Mouse (Mus musculus) frontal cortex, adult 2 months (tissue): ENCODE measurements around the gene Arid5b. TPM values are rescaled to one million over a fixed set of nuclear protein-coding genes. Genes with fewer than 3 reads are reported as not detected.

Experiments
- DNase-seq, 2 experiments: peaks; one replicate each; pipeline ENCODE4 v3.0.0; 2022; ENCODE audit warnings: low spot score in 1 of 2; ENCODE audit errors: extremely low spot score in 1 of 2
- polyA plus RNA-seq: library from polyadenylated mRNA; depleted of rRNA; stranded (reverse); fragments of >200 nt; gene quantifications from 2 replicates; pipeline ENCODE4 v1.2.3, GENCODE M21; 2012

The Arid5b gene
- polyA plus RNA-seq, 1 experiment: 9.1 TPM

GRCm38 (mm10) chr10:68203860-68204259 is 74.7 kb downstream of the Arid5b start:
- DNase-seq: no peak

GRCm38 (mm10) chr10:68203322-68203721 is 75.2 kb downstream of the Arid5b start:
- no peak for DNase-seq

- DNase-seq: no peak
Measured at GRCm38 (mm10) chr10:68199440-68199839, 79.1 kb downstream of the Arid5b start.

DNA sequence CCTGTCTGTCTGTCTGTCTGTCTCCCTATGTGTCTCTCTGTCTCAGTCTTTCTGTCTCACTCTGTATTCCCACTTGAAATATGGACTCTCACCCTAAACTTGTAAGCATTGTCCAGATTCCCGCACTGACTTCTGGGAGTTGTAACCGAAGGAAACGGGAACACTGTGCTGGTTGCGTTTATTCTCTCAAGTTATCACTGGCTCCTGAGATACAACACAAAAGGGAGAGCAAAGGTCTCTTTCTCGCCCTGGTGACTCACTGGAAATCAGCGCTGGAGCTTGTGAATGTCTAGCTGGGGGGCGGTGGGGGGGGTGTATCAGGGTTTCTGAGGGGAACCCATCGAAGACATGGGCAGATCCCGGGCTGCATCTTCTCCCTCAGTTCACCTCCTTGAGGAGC is 82.2 kb downstream of the Arid5b start:
- DNase-seq: no peak

- DNase-seq: peak in 1 of 2 experiments; percentile 29
Measured at GRCm38 (mm10) chr10:68193561-68193960, 85.0 kb downstream of the Arid5b start.

GRCm38 (mm10) chr10:68192824-68193255 is 85.7 kb downstream of the Arid5b start:
- DNase-seq: no peak

- DNase-seq: peak in 1 of 2 experiments; percentile 49
Measured at GRCm38 (mm10) chr10:68191691-68192380, 86.7 kb downstream of the Arid5b start.

DNA sequence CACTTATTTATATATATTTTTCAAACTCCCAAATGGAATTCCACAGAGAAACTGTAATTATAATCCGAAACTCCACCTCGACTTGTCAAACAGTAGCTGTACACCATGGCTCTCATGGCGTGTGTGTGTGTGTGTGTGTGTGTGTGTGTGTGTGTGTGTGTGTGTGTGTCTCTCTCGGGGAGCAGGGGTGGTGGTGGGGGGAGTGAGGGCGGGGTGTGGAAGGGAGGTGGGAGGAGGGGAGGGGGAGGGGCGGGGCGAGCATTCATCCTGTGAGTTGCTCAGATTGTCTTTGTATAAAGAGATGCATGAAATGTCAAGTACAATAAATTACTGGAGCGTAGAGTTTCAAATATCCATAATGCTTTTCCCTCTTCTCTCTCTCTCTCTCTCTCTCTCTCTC is 87.4 kb downstream of the Arid5b start:
- no peak for DNase-seq

DNA sequence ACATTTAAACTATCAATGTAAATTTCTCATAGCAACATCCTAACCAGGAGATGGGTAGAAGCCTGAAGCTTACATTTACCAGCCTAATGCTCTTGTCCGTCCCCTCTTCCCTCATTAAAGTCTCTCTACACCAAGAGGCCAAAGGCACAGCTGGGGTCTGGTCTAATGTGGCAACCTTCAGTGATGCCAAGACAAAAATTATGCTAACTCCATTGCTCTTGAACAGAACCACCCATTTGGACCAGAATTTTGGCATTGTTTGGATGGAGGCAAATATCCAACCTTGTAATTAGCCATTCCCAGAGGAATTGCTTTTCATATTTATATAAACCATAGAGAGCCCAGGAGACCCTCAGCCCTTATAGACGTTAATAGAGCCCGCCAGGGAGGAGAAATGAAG is 88.7 kb downstream of the Arid5b start:
- DNase-seq: no peak

- no peak for DNase-seq
Measured at GRCm38 (mm10) chr10:68183096-68183495, 95.4 kb downstream of the Arid5b start.

DNA sequence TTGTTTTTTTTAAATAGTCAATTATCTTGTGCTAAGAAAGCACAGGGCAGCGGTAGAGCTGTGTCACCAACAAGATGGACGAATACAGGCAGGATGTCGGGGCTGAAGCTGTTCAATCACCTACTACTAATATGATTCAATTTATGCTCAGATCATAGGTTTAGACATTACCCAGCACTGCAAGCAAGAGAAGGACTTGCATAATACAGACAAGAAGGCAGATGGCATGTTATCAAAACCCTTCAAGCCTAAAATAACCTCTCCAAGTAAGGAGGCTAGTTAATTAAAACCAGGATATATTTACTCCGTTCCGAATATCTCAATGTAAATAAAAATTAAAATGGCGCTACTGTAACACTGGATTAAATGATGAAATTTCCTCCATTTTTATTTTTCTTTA is 96.3 kb downstream of the Arid5b start:
- no peak for DNase-seq

DNA sequence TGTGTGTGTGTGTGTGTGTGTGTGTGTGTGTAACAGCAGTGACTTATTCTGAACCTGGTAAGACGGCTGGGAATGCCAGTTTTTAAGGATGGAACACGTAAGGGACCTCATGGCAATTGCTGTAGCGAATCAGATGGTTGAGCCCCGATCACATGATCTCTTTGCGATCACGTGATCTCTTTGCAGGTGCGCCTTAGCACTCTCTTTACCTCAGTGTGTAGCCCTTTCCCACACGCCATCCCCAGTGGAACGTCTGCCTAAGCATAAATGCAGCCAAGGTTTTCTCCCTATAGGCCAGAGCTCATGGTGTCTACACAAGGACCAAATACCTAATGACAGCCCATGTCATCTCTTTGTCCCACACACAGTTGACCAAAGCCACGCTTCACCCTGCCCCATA is 97.4 kb downstream of the Arid5b start:
- DNase-seq: no peak

- DNase-seq: no peak
Measured at GRCm38 (mm10) chr10:68180721-68181120, 97.8 kb downstream of the Arid5b start.

GRCm38 (mm10) chr10:68180151-68180550 is 98.4 kb downstream of the Arid5b start:
- no peak for DNase-seq

DNA sequence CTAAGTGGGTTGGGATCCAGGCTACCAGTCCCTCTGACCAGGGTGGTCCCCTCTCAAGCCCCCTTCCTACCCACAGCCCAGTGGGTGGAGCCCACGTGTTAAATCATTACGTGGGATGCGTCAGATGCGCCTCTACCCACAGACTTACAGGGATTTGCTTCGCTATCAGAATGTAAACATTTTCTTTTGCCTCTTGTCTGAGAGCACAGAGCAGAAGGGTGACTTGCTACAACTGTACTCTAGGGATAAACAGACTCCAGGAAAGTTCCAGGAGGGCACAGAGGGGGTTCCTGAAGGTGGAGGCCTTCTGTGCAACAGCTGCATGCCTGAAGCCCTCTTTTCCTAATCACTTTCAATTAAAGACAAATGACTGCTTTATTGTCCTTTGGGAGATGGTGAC is 98.8 kb downstream of the Arid5b start:
- DNase-seq: no peak

DNA sequence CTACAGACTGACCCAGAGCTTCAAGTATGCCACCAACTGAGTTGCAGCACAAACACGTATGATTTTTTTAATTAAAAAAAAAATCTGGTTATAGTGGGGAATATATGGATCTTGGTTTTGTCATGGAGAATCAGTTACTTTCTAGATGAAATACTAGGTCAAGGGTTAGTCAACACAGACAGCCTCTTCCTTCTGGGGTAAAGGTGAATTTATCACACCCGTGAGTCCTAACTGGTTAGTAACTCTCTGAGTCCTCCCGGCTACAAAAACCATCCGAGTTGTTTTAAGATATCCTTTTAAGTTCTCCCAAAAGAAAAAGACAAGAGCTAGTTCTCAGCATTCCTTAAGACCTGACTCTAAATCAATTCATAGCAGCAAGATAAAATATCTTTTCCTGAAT is 99.2 kb downstream of the Arid5b start:
- no peak for DNase-seq

GRCm38 (mm10) chr10:68177697-68178485 is 100.6 kb downstream of the Arid5b start:
- DNase-seq: no peak

GRCm38 (mm10) chr10:68175811-68176210 is 102.7 kb downstream of the Arid5b start:
- DNase-seq: no peak

- DNase-seq: no peak
Measured at GRCm38 (mm10) chr10:68173634-68174033, 104.9 kb downstream of the Arid5b start.

- no peak for DNase-seq
Measured at GRCm38 (mm10) chr10:68172906-68173305, 105.6 kb downstream of the Arid5b start.

DNA sequence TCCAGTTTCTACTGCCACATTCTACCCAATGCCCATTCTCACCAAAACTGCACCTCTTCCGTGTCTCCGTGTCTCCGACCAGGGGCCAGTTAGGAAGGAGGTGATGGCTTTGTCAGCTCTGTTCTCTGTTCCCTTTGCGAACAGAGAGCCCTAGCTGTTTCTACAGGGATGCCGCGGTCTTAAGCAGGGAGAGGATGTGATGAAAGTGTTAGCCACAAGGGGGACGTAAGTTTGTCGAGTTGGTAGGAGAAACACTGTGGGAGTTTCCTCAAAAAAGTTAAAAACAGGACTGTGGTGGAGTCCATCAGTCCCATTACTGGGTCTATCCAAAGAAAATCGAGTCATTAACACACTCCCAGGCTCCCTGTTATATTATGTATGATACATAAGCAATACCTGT is 106.6 kb downstream of the Arid5b start:
- DNase-seq: no peak

DNA sequence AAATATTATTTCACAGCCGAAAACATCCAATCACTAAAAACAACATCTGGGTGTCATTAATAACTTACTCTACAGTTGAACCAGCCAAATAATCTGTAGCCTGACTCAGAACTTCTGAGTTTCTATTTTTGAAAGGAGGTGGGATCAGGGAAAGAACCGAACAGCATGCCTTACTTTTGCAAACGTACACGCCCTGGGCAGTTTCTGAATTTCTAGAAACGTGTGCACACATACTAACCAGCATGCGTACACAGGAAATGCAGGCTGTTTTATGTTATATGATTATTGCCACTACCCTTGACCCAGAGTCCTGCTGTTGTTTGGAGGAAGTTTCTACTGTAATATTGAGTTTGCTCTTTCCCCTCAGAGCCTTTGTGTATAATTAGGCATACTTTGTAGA is 109.9 kb downstream of the Arid5b start:
- no peak for DNase-seq
